Mouse (Mus musculus) ES-E14 (cell line): ENCODE results near the gene Vmn1r16.

ENCODE experiments used
- HCFC1 ChIP-seq: IDR thresholded peaks from 2 replicates; pipeline ENCODE4 v1.6.1; 2012; ENCODE audit warnings: low read length, inconsistent platforms, borderline replicate concordance; ENCODE audit not compliant: insufficient read depth
- ZC3H11A ChIP-seq: IDR thresholded peaks from 2 replicates; pipeline ENCODE4 v1.6.1; 2012; ENCODE audit warnings: low read depth, mild to moderate bottlenecking, inconsistent platforms, low read length, borderline replicate concordance

GRCm38 (mm10) chr6:57326176-57326575 is 3.1 kb downstream of the Vmn1r16 start:
- TF ChIP-seq HCFC1 (no peak), ZC3H11A (no peak)
